Mouse (Mus musculus) cerebellum, adult 2 months (tissue): ENCODE measurements at regions not wholly inside any gene's neighbourhood (a gene's known extent, or its start where the extent isn't known, plus 50 kb on each side); places are given as distances from the start of the nearest gene placed in this dataset.

Experiments used
- DNase-seq, 2 experiments: peaks; one replicate each; pipeline ENCODE4 v3.0.0; 2021
- H3K27ac ChIP-seq: fragments of 200-500 bp; 2 replicates; pipeline ENCODE4 v1.5.1; 2012; ENCODE audit warnings: low read length, control low read depth, inconsistent platforms; ENCODE audit not compliant: insufficient read depth
- H3K27me3 ChIP-seq: fragments of 200-500 bp; 2 replicates; pipeline ENCODE4 v1.6.1; 2012; ENCODE audit warnings: inconsistent platforms, mild to moderate bottlenecking, low read length, moderate library complexity; ENCODE audit not compliant: control insufficient read depth, insufficient read depth
- H3K4me1 ChIP-seq: fragments of 200-500 bp; 2 replicates; pipeline ENCODE4 v1.6.1; 2011; ENCODE audit warnings: low read length; ENCODE audit not compliant: control insufficient read depth, insufficient read depth
- H3K4me3 ChIP-seq: fragments of 200-500 bp; replicated peaks from 2 replicates; pipeline ENCODE3; 2011; ENCODE audit warnings: mild to moderate bottlenecking, low read depth, low read length, control low read depth; ENCODE audit not compliant: insufficient read depth
- CTCF ChIP-seq: fragments of 200-500 bp; IDR thresholded peaks from 2 replicates; pipeline ENCODE4 v1.5.1; 2011; ENCODE audit warnings: low read depth, mild to moderate bottlenecking, control low read depth, low read length, moderate library complexity, borderline replicate concordance; ENCODE audit not compliant: insufficient read depth
- POLR2A ChIP-seq: fragments of 200-500 bp; IDR thresholded peaks from 2 replicates; pipeline ENCODE4 v1.6.1; 2011; ENCODE audit warnings: low read length, control low read depth, borderline replicate concordance; ENCODE audit not compliant: insufficient read depth
- WGBS: fragments of 180-500 bp; shearing (Covaris S2); methylation state at CpG from one replicate; pipeline ENCODE4 v1.1.7; 2018; 5-methylcytosine and 5-hydroxymethylcytosine counted together

DNA sequence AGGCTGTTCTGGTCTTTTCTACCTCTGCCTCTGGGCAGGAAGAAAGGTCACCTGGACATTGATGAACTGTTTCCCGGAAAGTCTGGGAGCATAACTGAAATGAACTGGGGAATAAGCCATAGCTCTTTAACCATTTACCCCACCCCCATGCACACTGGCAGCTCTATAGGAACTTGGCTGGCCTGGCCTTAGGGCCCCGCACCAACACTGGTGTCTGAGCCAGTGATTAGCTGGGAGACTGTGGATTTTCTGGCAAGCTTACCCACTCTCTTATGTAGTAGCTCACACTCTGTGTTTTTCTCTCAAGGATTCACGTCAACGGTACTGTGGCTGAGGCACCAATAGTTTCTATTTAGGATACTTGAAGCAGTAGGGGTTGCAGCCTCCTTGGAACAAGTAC, 439.8 kb upstream of the Zdhhc25 start:
- H3K4me3 ChIP-seq: no peak overlapping the region
- DNase-seq: peak in 1 of 2 experiments; percentile 21
- no peak overlapping the region for H3K27ac ChIP-seq
- 20% methylated on average over 4 of the region's 4 CpGs for WGBS
- TF ChIP-seq POLR2A (no peak), CTCF (no peak)
- H3K4me1 ChIP-seq: 0 out of 2 replicates have a peak, but pooled peaks cover 2% of the 10 kb centered on the region
- no peaks in the 10 kb centered on the region; the same call in 1 of the 2 replicates for H3K27me3 ChIP-seq

DNA sequence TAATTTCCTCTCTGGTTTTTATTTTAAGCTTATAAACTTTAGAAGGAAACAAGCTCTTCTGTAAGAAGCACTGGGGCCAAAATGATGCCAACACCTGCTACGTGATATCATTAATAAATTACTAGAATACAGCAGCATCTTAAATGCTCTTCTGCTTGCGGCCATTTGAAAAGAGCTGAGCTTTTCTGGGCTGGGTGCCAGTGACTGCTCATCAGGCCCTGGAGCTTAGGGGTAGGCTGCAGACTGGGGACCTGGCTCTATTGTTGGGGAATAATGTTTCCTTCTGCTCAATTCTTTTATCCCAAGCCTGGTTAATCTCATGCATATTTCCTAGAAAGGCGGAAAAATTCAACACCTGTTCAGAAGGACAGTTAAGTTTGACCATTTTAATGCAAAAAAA, 436.7 kb upstream of the Zdhhc25 start:
- no peak for TF ChIP-seq CTCF
- TF ChIP-seq POLR2A: no peak
- DNase-seq: no peak
- Histone ChIP-seq H3K4me1 (0 out of 2 replicates have a peak, but pooled peaks cover 2% of the 10 kb centered on the region), H3K27ac (no peak overlapping the region), H3K4me3 (no peak overlapping the region), H3K27me3 (no peaks in the 10 kb centered on the region; the same call in 1 of the 2 replicates)
- 41% methylated on average over 3 of the region's 3 CpGs for WGBS

- no peak for DNase-seq
- WGBS: 76% methylated on average over 3 of the region's 3 CpGs
These were observed 425.8 kb upstream of the Zdhhc25 start for GRCm38 (mm10) chr15:88174326-88174725.

DNA sequence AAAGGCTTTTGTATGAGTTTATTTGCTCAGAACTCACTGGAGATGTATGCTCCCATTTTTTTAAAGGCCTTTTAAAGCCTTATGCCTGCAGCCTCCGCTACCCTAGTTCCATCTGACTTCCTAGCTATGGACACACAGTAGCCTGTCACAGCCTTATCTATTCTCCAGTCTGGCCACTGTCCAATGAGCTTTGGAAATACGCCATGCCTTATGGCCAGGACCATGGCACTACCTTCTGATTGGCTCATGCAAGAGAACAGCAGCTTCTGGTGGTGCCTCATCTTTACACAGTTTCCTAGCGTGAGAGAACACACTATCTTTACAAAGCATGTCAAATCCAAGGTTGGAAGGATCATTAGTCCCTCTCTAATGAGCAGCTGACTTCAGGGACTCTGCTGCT, 424.1 kb upstream of the Zdhhc25 start:
- 24% methylated on average over 3 of the region's 3 CpGs for WGBS
- H3K4me1 ChIP-seq: peaks cover 4% of the 10 kb centered on the region; the same call in 1 of the 2 replicates
- no peaks in the 10 kb centered on the region for H3K27me3 ChIP-seq

More at GRCm38 (mm10) chr15:88174326-88174725, 425.8 kb upstream of the Zdhhc25 start:
- Histone ChIP-seq H3K27me3 (no peaks in the 10 kb centered on the region), H3K4me1 (peaks cover 4% of the 10 kb centered on the region; the same call in 1 of the 2 replicates), H3K27ac (no peak overlapping the region), H3K4me3 (no peak overlapping the region)
- TF ChIP-seq CTCF (no peak), POLR2A (no peak)

GRCm38 (mm10) chr15:88196539-88196938, 403.6 kb upstream of the Zdhhc25 start:
- DNase-seq: no peak
- Histone ChIP-seq H3K27ac (no peak overlapping the region), H3K4me1 (no peaks in the 10 kb centered on the region), H3K4me3 (no peak overlapping the region), H3K27me3 (no peaks in the 10 kb centered on the region; the same call in 1 of the 2 replicates)
- 71% methylated on average over 2 of the region's 2 CpGs for WGBS
- TF ChIP-seq POLR2A (no peak), CTCF (no peak)

More for the DNA sequence above, 424.1 kb upstream of the Zdhhc25 start:
- DNase-seq: peak; percentile 40 to 65
- TF ChIP-seq CTCF (no peak), POLR2A (no peak)
- H3K27ac ChIP-seq: no peak overlapping the region
- no peak overlapping the region for H3K4me3 ChIP-seq

GRCm38 (mm10) chr15:88202736-88203135, 397.4 kb upstream of the Zdhhc25 start:
- peak in 1 of 2 experiments; percentile 6 for DNase-seq
- 48% methylated on average over 3 of the region's 3 CpGs for WGBS
- Histone ChIP-seq H3K4me3 (no peak overlapping the region), H3K27me3 (no peaks in the 10 kb centered on the region; the same call in 1 of the 2 replicates), H3K27ac (no peak overlapping the region), H3K4me1 (peaks cover 3% of the 10 kb centered on the region)
- TF ChIP-seq POLR2A (no peak), CTCF (no peak)

- WGBS: 65% methylated on average over 3 of the region's 3 CpGs
- no peak for DNase-seq
- no peaks in the 10 kb centered on the region for H3K4me1 ChIP-seq
- no peak overlapping the region for H3K27ac ChIP-seq
- TF ChIP-seq CTCF (no peak), POLR2A (no peak)
- no peaks in the 10 kb centered on the region for H3K27me3 ChIP-seq
- H3K4me3 ChIP-seq: no peak overlapping the region
These were observed 386.7 kb upstream of the Zdhhc25 start for GRCm38 (mm10) chr15:88213356-88213755.

GRCm38 (mm10) chr15:88214286-88214685, 385.8 kb upstream of the Zdhhc25 start:
- no peak for TF ChIP-seq CTCF
- TF ChIP-seq POLR2A: no peak
- Histone ChIP-seq H3K27ac (no peak overlapping the region), H3K4me3 (no peak overlapping the region), H3K4me1 (no peaks in the 10 kb centered on the region), H3K27me3 (no peaks in the 10 kb centered on the region)
- no peak for DNase-seq
- 65% methylated on average over 4 of the region's 4 CpGs for WGBS
